Mouse (Mus musculus): ENCODE data around the gene Thsd7b.

- TF ChIP-seq CTCF (IDR thresholded peaks at IDR 0.05; ENCODE audit: low read depth, low read length) (no peak), POLR2A (IDR thresholded peaks at IDR 0.05; ENCODE audit: borderline replicate concordance, low read depth, low read length) (no peak)
Observed at GRCm38 (mm10) chr1:129731991-129732390, 458.9 kb downstream of the Thsd7b start.
